Comparison of ENCODE assay signal across 8 mouse cellular contexts in genomic region chr9:56165377-56165776, GRCm38 (mm10). TPM values are rescaled to one million over a fixed set of nuclear protein-coding genes. Genes with fewer than 3 reads are reported as not detected.
DNase-seq lines count a peak whose midpoint lies in the region; ATAC-seq lines count a peak whose summit lies in the region.

Tspan3 (minus strand) TSS chr9:56165477.

- intact Hi-C loops in heart, postnatal 25 days (cut with DNase I), result no loop called here

- no peak within 1 kb of the TSS for H3K27ac ChIP-seq in neural tube, embryonic 11.5 days (ENCODE audit: low read depth, low read length)
- no peak within 1 kb of the TSS for H3K27ac ChIP-seq in forebrain, embryonic 11.5 days (ENCODE audit: low read depth, low read length)
- peak within 1 kb of the TSS; percentile 83 for H3K27ac ChIP-seq in limb, embryonic 12.5 days
- H3K27ac ChIP-seq in stomach, embryonic 15.5 days, result no peak within 1 kb of the TSS

- no peak within 1 kb of the TSS for H3K4me2 ChIP-seq in neural tube, embryonic 11.5 days (ENCODE audit: low read depth)
- no peak within 1 kb of the TSS for H3K4me2 ChIP-seq in forebrain, embryonic 11.5 days (ENCODE audit: low read depth, low read length, severe bottlenecking)
- peak within 1 kb of the TSS; percentile 28; the same call in 1 of the 2 replicates for H3K4me2 ChIP-seq in limb, embryonic 12.5 days
- no peak within 1 kb of the TSS for H3K4me2 ChIP-seq in stomach, embryonic 15.5 days

- no peaks in the 10 kb centered on the region for H3K36me3 ChIP-seq in neural tube, embryonic 11.5 days (ENCODE audit: control insufficient read depth, insufficient read depth, low read length)
- no peaks in the 10 kb centered on the region for H3K36me3 ChIP-seq in forebrain, embryonic 11.5 days (ENCODE audit: control insufficient read depth, insufficient read depth, low read length)
- no peaks in the 10 kb centered on the region for H3K36me3 ChIP-seq in limb, embryonic 12.5 days
- no peaks in the 10 kb centered on the region for H3K36me3 ChIP-seq in stomach, embryonic 15.5 days

- H3K4me1 ChIP-seq in neural tube, embryonic 11.5 days (ENCODE audit: control insufficient read depth, insufficient read depth, low read length), result no peaks in the 10 kb centered on the region
- H3K4me1 ChIP-seq in forebrain, embryonic 11.5 days (replicated peaks; ENCODE audit: control insufficient read depth, insufficient read depth, low read length), result peaks cover 8% of the 10 kb centered on the region
- H3K4me1 ChIP-seq in limb, embryonic 12.5 days (replicated peaks), result peaks cover 43% of the 10 kb centered on the region
- H3K4me1 ChIP-seq in stomach, embryonic 15.5 days, result no peaks in the 10 kb centered on the region; the same call in 1 of the 2 replicates

- no peak within 1 kb of the TSS for H3K4me3 ChIP-seq in neural tube, embryonic 11.5 days (ENCODE audit: low read depth, low read length)
- H3K4me3 ChIP-seq in forebrain, embryonic 11.5 days (ENCODE audit: low read depth, low read length), result no peak within 1 kb of the TSS
- no peak within 1 kb of the TSS for H3K4me3 ChIP-seq in limb, embryonic 12.5 days (replicated peaks)
- H3K4me3 ChIP-seq in stomach, embryonic 15.5 days (replicated peaks), result no peak within 1 kb of the TSS

- H3K27me3 ChIP-seq in neural tube, embryonic 11.5 days (ENCODE audit: control insufficient read depth, insufficient read depth, low read length), result no peaks in the 10 kb centered on the region
- no peaks in the 10 kb centered on the region for H3K27me3 ChIP-seq in forebrain, embryonic 11.5 days (ENCODE audit: control insufficient read depth, insufficient read depth, low read length)
- H3K27me3 ChIP-seq in limb, embryonic 12.5 days, result no peaks in the 10 kb centered on the region
- H3K27me3 ChIP-seq in stomach, embryonic 15.5 days (replicated peaks), result no peaks in the 10 kb centered on the region

- ATAC-seq in neural tube, embryonic 11.5 days (ENCODE audit: insufficient read depth, low FRiP score, low TSS enrichment), result no peak
- no peak for ATAC-seq in forebrain, embryonic 11.5 days (replicated peaks; ENCODE audit: low FRiP score)
- no peak for ATAC-seq in limb, embryonic 12.5 days (ENCODE audit: insufficient number of reproducible peaks, insufficient read depth, low FRiP score, low TSS enrichment, low read depth)
- ATAC-seq in stomach, embryonic 15.5 days (ENCODE audit: insufficient read depth, low FRiP score, low read depth), result no peak
- ATAC-seq in monocyte, adult 5-6 weeks (replicated peaks; ENCODE audit: insufficient number of reproducible peaks, low FRiP score, low TSS enrichment, poor library complexity, severe bottlenecking), result no peak

- no peak for DNase-seq in neural tube, embryonic 11.5 days (ENCODE audit: low spot score)
- no peak for DNase-seq in neural tube, embryonic 10.5 days (ENCODE audit: extremely low spot score, low spot score)
- DNase-seq in forebrain, embryonic 11.5 days (ENCODE audit: low spot score), result no peak
- no peak for DNase-seq in heart, postnatal 25 days (ENCODE audit: low spot score)
- DNase-seq in lung, postnatal 10 days, result no peak

- 94% methylated on average over 6 of the region's 6 CpGs for WGBS in neural tube, embryonic 11.5 days
- WGBS in forebrain, embryonic 11.5 days, result 94% methylated on average over 6 of the region's 6 CpGs
- WGBS in limb, embryonic 12.5 days, result 88% methylated on average over 6 of the region's 6 CpGs
- 88% methylated on average over 6 of the region's 6 CpGs for WGBS in stomach, embryonic 15.5 days

- H3K9me3 ChIP-seq in neural tube, embryonic 11.5 days (ENCODE audit: control insufficient read depth, low read length), result no peaks in the 10 kb centered on the region
- no peaks in the 10 kb centered on the region for H3K9me3 ChIP-seq in forebrain, embryonic 11.5 days (ENCODE audit: control insufficient read depth, low read length)
- no peaks in the 10 kb centered on the region; the same call in 1 of the 2 replicates for H3K9me3 ChIP-seq in limb, embryonic 12.5 days
- no peaks in the 10 kb centered on the region for H3K9me3 ChIP-seq in stomach, embryonic 15.5 days

- no peak within 1 kb of the TSS for H3K9ac ChIP-seq in neural tube, embryonic 11.5 days (ENCODE audit: low read length)
- no peak within 1 kb of the TSS for H3K9ac ChIP-seq in forebrain, embryonic 11.5 days (ENCODE audit: low read length)
- no peak within 1 kb of the TSS for H3K9ac ChIP-seq in limb, embryonic 12.5 days (replicated peaks)
- no peak within 1 kb of the TSS for H3K9ac ChIP-seq in stomach, embryonic 15.5 days

RNA-seq across cellular contexts. Expression of gene Tspan3, which starts in this region (rescaled TPM):
- 571 and 584 TPM in 2 replicates for polyA plus RNA-seq in neural tube, embryonic 11.5 days (2014; fragmentation: Nextera tagmentation; extraction: Ambion mirVana)
- 519 and 560 TPM in 2 replicates for polyA plus RNA-seq in forebrain, embryonic 11.5 days (2014; fragmentation: Nextera tagmentation; extraction: Ambion mirVana)
- 100 to 1,000 TPM; 184 to 203 TPM for total RNA-seq in heart, postnatal 25 days (2021)
- polyA plus RNA-seq in limb, embryonic 12.5 days (2016; fragmentation: Nextera tagmentation; extraction: Ambion mirVana), result 424 and 455 TPM in 2 replicates
- 409 and 422 TPM in 2 replicates for polyA plus RNA-seq in stomach, embryonic 15.5 days (2015; fragmentation: Nextera tagmentation; extraction: Ambion mirVana)
- 4.1 to 9.5 TPM (median 7.8 TPM) in 3 replicates for total RNA-seq in monocyte, adult 5-6 weeks (2017)

Comparison
In these comparisons a context has a peak if more than half of its experiments do, and no peak if none do; other contexts are left out.
1. RNA of gene Tspan3 (total RNA-seq): 184 to 203 TPM in heart, postnatal 25 days; 4.1 to 9.5 TPM in monocyte, adult 5-6 weeks; every median in the first group is over 10 times any median in the second.